Mouse (Mus musculus) E14TG2a.4 (cell line): ENCODE results near the gene Lrrc4c.

Source experiments
- CTCF ChIP-seq: conservative IDR thresholded peaks from 2 replicates; pipeline ENCODE4 v1.5.1; 2014; ENCODE audit warnings: low read length
- NANOG ChIP-seq: IDR thresholded peaks from 2 replicates; pipeline ENCODE4 v1.6.1; 2014; ENCODE audit warnings: borderline replicate concordance, low read length, mixed read lengths
- POU5F1 ChIP-seq: IDR thresholded peaks from 2 replicates; pipeline ENCODE4 v1.6.1; 2014; ENCODE audit warnings: low read length, borderline replicate concordance

DNA sequence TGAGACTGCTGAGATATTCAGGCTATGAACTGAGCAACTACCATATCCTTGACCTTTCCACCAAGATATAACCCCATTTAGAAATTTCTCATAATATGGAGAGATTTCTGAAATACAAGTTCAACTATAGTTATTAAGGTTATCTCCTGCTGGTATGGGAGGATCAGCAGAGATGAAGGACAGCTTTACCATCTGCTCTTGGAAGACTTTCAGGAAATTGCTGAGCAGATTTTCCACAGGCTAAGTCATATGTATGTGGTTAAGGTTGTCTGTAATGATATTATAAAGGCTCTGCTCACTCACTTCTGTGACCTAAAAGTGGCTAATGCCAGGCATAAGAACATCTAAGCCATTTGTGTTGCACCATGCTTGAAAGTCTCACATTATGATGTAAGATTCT lies 681.6 kb downstream of the Lrrc4c start:
- TF ChIP-seq CTCF (no peak), NANOG (no peak), POU5F1 (no peak)
